Mouse (Mus musculus) midbrain, embryonic 13.5 days (tissue): ENCODE measurements around the gene Mstn. TPM values are rescaled to one million over a fixed set of nuclear protein-coding genes. Genes with fewer than 3 reads are reported as not detected.

Source experiments
- polyA plus RNA-seq: library from polyadenylated mRNA; unstranded; fragments of >200 nt; fragmentation: Nextera tagmentation; extraction: Ambion mirVana; gene quantifications from 2 replicates; pipeline ENCODE4 v1.2.1, GENCODE M21; 2015

Mstn gene
- polyA plus RNA-seq, 1 experiment from 2014 or later, result 0.24 TPM

Other genes with a start within 250 kb of the Mstn start
- 23.2 and 23.3 TPM in 2 replicates for gene Inpp1, start 244.0 kb upstream of the Mstn start, polyA plus RNA-seq
- gene Hibch, start 216.7 kb upstream of the Mstn start, polyA plus RNA-seq, result 33.8 and 37.6 TPM in 2 replicates
- 0.83 and 1.8 TPM in 2 replicates for gene 1700019D03Rik, start 41.5 kb upstream of the Mstn start, polyA plus RNA-seq
- gene 1700019A02Rik, start 126.0 kb downstream of the Mstn start, polyA plus RNA-seq, result not detected in 2 replicates
- 10.3 and 11.6 TPM in 2 replicates for gene Pms1, start 235.4 kb downstream of the Mstn start, polyA plus RNA-seq
- 75.2 and 77.8 TPM in 2 replicates for gene Ormdl1, start 235.5 kb downstream of the Mstn start, polyA plus RNA-seq
- gene Gm28778, start 235.5 kb downstream of the Mstn start, polyA plus RNA-seq, result not detected in 2 replicates